Mouse (Mus musculus): ENCODE measurements around the gene Alg14. TPM values are rescaled to one million over a fixed set of nuclear protein-coding genes. Genes with fewer than 3 reads are reported as not detected.

The Alg14 gene
- polyA plus RNA-seq, 1 experiment = 18.2 TPM

DNA sequence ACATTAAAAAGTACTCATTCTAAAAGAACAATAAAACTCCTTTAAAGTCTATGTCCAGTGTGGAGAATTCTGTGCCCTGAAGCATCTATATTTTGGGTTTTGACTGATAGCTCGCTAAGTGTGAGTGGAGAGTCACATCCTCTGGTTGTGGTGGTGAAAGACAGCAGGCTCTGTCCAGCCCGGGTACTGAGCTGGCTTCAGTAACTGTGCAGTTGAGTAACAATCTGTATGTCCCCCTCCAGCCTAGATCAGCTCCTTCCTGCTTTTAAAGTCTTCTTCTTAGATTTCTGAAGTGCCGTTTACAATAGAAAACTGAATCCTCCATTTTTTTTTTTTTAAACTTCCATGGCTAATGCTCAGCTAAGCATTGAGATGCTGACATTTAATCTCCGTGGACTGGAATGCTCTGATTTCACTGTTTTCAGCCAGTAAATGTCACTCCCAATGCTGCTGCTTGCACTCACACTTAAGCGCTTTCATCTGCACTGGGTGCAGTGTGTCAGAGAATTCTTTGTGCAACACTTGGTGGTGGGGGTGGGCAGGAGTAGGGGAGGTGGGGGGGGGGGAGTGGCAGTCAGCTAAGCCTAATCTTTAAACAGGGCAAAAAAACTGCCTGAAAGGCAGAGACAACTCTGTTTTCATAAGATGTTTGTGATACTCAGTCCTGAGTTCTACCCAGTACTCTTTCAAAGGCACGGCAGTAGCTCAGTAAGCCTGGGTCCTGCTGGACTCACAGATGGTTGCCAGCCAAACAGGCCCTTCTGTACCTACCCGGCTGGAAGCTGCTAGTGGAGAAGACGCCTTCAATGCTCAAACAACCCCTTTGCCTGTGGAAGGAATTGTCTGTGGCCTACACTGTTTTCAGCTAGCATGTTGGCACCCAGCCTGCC lies 52.7 kb downstream of the Alg14 start:
- no peak overlapping the region for H3K27ac ChIP-seq (ENCODE audit: insufficient read depth, low read length)
- H3K36me3 ChIP-seq (ENCODE audit: control insufficient read depth, insufficient read depth, low read length, poor library complexity, severe bottlenecking) = no peaks in the 10 kb centered on the region
- H3K4me3 ChIP-seq (ENCODE audit: low read depth, low read length) = no peak overlapping the region
- no peaks in the 10 kb centered on the region for H3K9me3 ChIP-seq (replicated peaks; ENCODE audit: control insufficient read depth, insufficient read depth, low read length, poor library complexity, severe bottlenecking)
- no peaks in the 10 kb centered on the region for H3K4me1 ChIP-seq (ENCODE audit: control insufficient read depth, insufficient read depth, low read length)
- no peaks in the 10 kb centered on the region for H3K27me3 ChIP-seq (ENCODE audit: control insufficient read depth, insufficient read depth, low read length, poor library complexity, severe bottlenecking)
- TF ChIP-seq CTCF (IDR thresholded peaks at IDR 0.05; ENCODE audit: low read depth, low read length) = no peak
- TF ChIP-seq EP300 (IDR thresholded peaks at IDR 0.05; ENCODE audit: insufficient read depth, low read depth, low read length) = no peak
- TF ChIP-seq POLR2A (IDR thresholded peaks at IDR 0.05; ENCODE audit: insufficient read depth, low read length) = no peak
- H3K9ac ChIP-seq (ENCODE audit: low read depth, poor library complexity, severe bottlenecking) = no peak overlapping the region

DNA sequence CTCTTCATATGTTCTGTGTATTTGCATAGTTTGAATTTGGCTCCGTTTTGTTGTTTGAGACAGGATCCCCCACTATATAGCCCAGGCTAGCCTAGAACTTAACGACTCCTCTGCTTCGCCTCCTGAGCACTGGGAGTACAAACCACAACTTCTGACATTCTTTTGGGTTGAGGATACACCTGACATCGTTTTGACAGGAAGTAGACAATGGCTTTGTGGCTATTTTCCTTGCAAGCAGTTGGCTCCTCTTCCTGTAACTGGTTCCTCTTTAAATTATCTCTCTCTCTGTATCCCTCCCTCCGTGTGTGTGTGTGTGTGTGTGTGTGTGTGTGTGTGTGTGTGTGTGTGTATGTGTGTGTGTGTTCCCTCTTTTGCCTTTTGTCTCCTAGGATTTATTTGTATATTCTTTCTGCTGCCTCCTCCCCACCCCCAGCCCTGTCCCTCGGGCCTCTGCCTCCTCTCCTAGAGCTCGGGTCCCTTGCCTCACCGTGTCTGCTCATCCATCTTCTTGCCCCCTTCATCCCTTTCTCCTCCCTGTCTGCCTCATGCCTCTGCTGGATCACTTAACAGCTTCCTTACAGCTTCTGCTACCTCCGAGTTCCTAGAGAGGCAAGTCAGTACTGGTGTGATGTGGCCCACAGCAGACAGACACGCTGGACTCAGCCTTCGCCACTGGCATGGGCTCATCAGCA lies 53.5 kb downstream of the Alg14 start:
- no peak overlapping the region for H3K9ac ChIP-seq (ENCODE audit: low read depth, poor library complexity, severe bottlenecking)
- no peak overlapping the region for H3K4me3 ChIP-seq (ENCODE audit: low read depth, low read length)
- TF ChIP-seq POLR2A (IDR thresholded peaks at IDR 0.05; ENCODE audit: insufficient read depth, low read length) (no peak), EP300 (IDR thresholded peaks at IDR 0.05; ENCODE audit: insufficient read depth, low read depth, low read length) (no peak), CTCF (IDR thresholded peaks at IDR 0.05; ENCODE audit: low read depth, low read length) (no peak)
- H3K9me3 ChIP-seq (replicated peaks; ENCODE audit: control insufficient read depth, insufficient read depth, low read length, poor library complexity, severe bottlenecking) = no peaks in the 10 kb centered on the region
- no peaks in the 10 kb centered on the region for H3K27me3 ChIP-seq (ENCODE audit: control insufficient read depth, insufficient read depth, low read length, poor library complexity, severe bottlenecking)
- H3K4me1 ChIP-seq (ENCODE audit: control insufficient read depth, insufficient read depth, low read length) = no peaks in the 10 kb centered on the region
- no peaks in the 10 kb centered on the region for H3K36me3 ChIP-seq (ENCODE audit: control insufficient read depth, insufficient read depth, low read length, poor library complexity, severe bottlenecking)
- H3K27ac ChIP-seq (ENCODE audit: insufficient read depth, low read length) = no peak overlapping the region

DNA sequence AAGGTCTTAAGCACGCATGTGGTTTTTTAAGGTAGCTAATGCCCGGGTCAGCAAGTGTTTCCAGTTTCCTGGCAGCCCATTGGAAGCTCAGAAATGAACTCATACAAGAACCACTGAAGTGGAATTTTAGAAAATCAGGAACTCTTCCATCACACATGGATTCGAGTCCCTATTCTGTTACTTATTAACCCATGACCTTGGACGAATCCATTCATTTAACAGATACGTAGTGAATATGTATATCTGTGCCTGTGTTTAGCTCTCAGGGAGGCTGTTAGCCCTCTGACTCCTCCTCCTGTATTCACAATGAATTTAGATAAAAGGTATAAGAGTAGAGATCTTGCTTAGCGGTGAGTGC lies 54.0 kb downstream of the Alg14 start:
- Histone ChIP-seq H3K9me3 (replicated peaks; ENCODE audit: control insufficient read depth, insufficient read depth, low read length, poor library complexity, severe bottlenecking) (no peaks in the 10 kb centered on the region), H3K27ac (ENCODE audit: insufficient read depth, low read length) (no peak overlapping the region), H3K4me1 (ENCODE audit: control insufficient read depth, insufficient read depth, low read length) (no peaks in the 10 kb centered on the region), H3K4me3 (ENCODE audit: low read depth, low read length) (no peak overlapping the region), H3K36me3 (ENCODE audit: control insufficient read depth, insufficient read depth, low read length, poor library complexity, severe bottlenecking) (no peaks in the 10 kb centered on the region), H3K9ac (ENCODE audit: low read depth, poor library complexity, severe bottlenecking) (no peak overlapping the region), H3K27me3 (ENCODE audit: control insufficient read depth, insufficient read depth, low read length, poor library complexity, severe bottlenecking) (no peaks in the 10 kb centered on the region)
- TF ChIP-seq CTCF (IDR thresholded peaks at IDR 0.05; ENCODE audit: low read depth, low read length) = no peak
- TF ChIP-seq EP300 (IDR thresholded peaks at IDR 0.05; ENCODE audit: insufficient read depth, low read depth, low read length) = no peak
- TF ChIP-seq POLR2A (IDR thresholded peaks at IDR 0.05; ENCODE audit: insufficient read depth, low read length) = no peak

- Histone ChIP-seq H3K9me3 (replicated peaks; ENCODE audit: control insufficient read depth, insufficient read depth, low read length, poor library complexity, severe bottlenecking) (no peaks in the 10 kb centered on the region), H3K36me3 (ENCODE audit: control insufficient read depth, insufficient read depth, low read length, poor library complexity, severe bottlenecking) (no peaks in the 10 kb centered on the region), H3K4me1 (ENCODE audit: control insufficient read depth, insufficient read depth, low read length) (no peaks in the 10 kb centered on the region), H3K27me3 (ENCODE audit: control insufficient read depth, insufficient read depth, low read length, poor library complexity, severe bottlenecking) (no peaks in the 10 kb centered on the region), H3K27ac (ENCODE audit: insufficient read depth, low read length) (no peak overlapping the region), H3K9ac (ENCODE audit: low read depth, poor library complexity, severe bottlenecking) (no peak overlapping the region), H3K4me3 (ENCODE audit: low read depth, low read length) (no peak overlapping the region)
- TF ChIP-seq EP300 (IDR thresholded peaks at IDR 0.05; ENCODE audit: insufficient read depth, low read depth, low read length) (no peak), POLR2A (IDR thresholded peaks at IDR 0.05; ENCODE audit: insufficient read depth, low read length) (no peak), CTCF (IDR thresholded peaks at IDR 0.05; ENCODE audit: low read depth, low read length) (no peak)
Observed at GRCm38 (mm10) chr3:121346507-121347267, 55.1 kb downstream of the Alg14 start.

GRCm38 (mm10) chr3:121348792-121349191 lies 57.2 kb downstream of the Alg14 start:
- no peak overlapping the region for H3K27ac ChIP-seq (ENCODE audit: insufficient read depth, low read length)

More at GRCm38 (mm10) chr3:121348792-121349191, 57.2 kb downstream of the Alg14 start:
- TF ChIP-seq EP300 (IDR thresholded peaks at IDR 0.05; ENCODE audit: insufficient read depth, low read depth, low read length) = no peak
- no peak for TF ChIP-seq POLR2A (IDR thresholded peaks at IDR 0.05; ENCODE audit: insufficient read depth, low read length)
- no peak for TF ChIP-seq CTCF (IDR thresholded peaks at IDR 0.05; ENCODE audit: low read depth, low read length)
- no peaks in the 10 kb centered on the region for H3K36me3 ChIP-seq (ENCODE audit: control insufficient read depth, insufficient read depth, low read length, poor library complexity, severe bottlenecking)
- no peaks in the 10 kb centered on the region for H3K27me3 ChIP-seq (ENCODE audit: control insufficient read depth, insufficient read depth, low read length, poor library complexity, severe bottlenecking)
- H3K9ac ChIP-seq (ENCODE audit: low read depth, poor library complexity, severe bottlenecking) = no peak overlapping the region
- H3K4me3 ChIP-seq (ENCODE audit: low read depth, low read length) = no peak overlapping the region
- H3K9me3 ChIP-seq (replicated peaks; ENCODE audit: control insufficient read depth, insufficient read depth, low read length, poor library complexity, severe bottlenecking) = no peaks in the 10 kb centered on the region
- no peaks in the 10 kb centered on the region for H3K4me1 ChIP-seq (ENCODE audit: control insufficient read depth, insufficient read depth, low read length)
